Mouse (Mus musculus): ENCODE measurements around the gene Unc45b. TPM values are rescaled to one million over a fixed set of nuclear protein-coding genes. Genes with fewer than 3 reads are reported as not detected.
"Not testable (repeated sequence)": the region's sequence is repeated elsewhere in the genome, so short reads cannot be mapped to it uniquely, and the experiment has no call there.

Gene Unc45b
- total RNA-seq, 2 experiments from 2014 or later = not detected

GRCm38 (mm10) chr11:82943336-82943735, 33.0 kb downstream of the Unc45b start:
- ATAC-seq (replicated peaks; ENCODE audit: poor library complexity, severe bottlenecking) = no peak

- no peak for ATAC-seq (replicated peaks; ENCODE audit: poor library complexity, severe bottlenecking)
These were observed 35.3 kb downstream of the Unc45b start for GRCm38 (mm10) chr11:82945636-82946035.

- ATAC-seq (replicated peaks; ENCODE audit: poor library complexity, severe bottlenecking) = no peak
These were observed 37.1 kb downstream of the Unc45b start for GRCm38 (mm10) chr11:82947457-82947856.

- no peak for ATAC-seq (replicated peaks; ENCODE audit: poor library complexity, severe bottlenecking)
These were observed 38.7 kb downstream of the Unc45b start for GRCm38 (mm10) chr11:82949036-82949435.

GRCm38 (mm10) chr11:82950736-82951481, 40.6 kb downstream of the Unc45b start, which contains the start of gene Slfn5:
Gene Slfn5, plus strand, starts transcription at chr11:82951349.
- no peak for ATAC-seq (replicated peaks; ENCODE audit: poor library complexity, severe bottlenecking)

GRCm38 (mm10) chr11:82951865-82952611, 41.7 kb downstream of the Unc45b start:
- peak; percentile 43 for ATAC-seq (replicated peaks; ENCODE audit: poor library complexity, severe bottlenecking)

- peak; percentile 93 for ATAC-seq (replicated peaks; ENCODE audit: poor library complexity, severe bottlenecking)
These were observed 42.5 kb downstream of the Unc45b start for GRCm38 (mm10) chr11:82952612-82953542.

GRCm38 (mm10) chr11:82954631-82955030, 44.3 kb downstream of the Unc45b start:
- no peak for ATAC-seq (replicated peaks; ENCODE audit: poor library complexity, severe bottlenecking)

GRCm38 (mm10) chr11:82956925-82957324, 46.6 kb downstream of the Unc45b start:
- ATAC-seq (replicated peaks; ENCODE audit: poor library complexity, severe bottlenecking) = no peak

GRCm38 (mm10) chr11:82959613-82960012, 49.3 kb downstream of the Unc45b start:
- peak; percentile 66 for ATAC-seq (replicated peaks; ENCODE audit: poor library complexity, severe bottlenecking)

GRCm38 (mm10) chr11:82961743-82962142, 51.4 kb downstream of the Unc45b start:
- ATAC-seq (replicated peaks; ENCODE audit: poor library complexity, severe bottlenecking) = no peak

GRCm38 (mm10) chr11:82962215-82962614, 51.9 kb downstream of the Unc45b start:
- no peak for ATAC-seq (replicated peaks; ENCODE audit: poor library complexity, severe bottlenecking)

GRCm38 (mm10) chr11:82970712-82971589, 60.6 kb downstream of the Unc45b start:
- peak; percentile 46; the same call in 1 of the 2 replicates for ATAC-seq (replicated peaks; ENCODE audit: poor library complexity, severe bottlenecking)

GRCm38 (mm10) chr11:82971590-82971974, 61.2 kb downstream of the Unc45b start:
- no peak for ATAC-seq (replicated peaks; ENCODE audit: poor library complexity, severe bottlenecking)

GRCm38 (mm10) chr11:82973916-82974315, 63.6 kb downstream of the Unc45b start:
- ATAC-seq (replicated peaks; ENCODE audit: poor library complexity, severe bottlenecking) = 0 out of 2 replicates have a peak, but pooled peaks have one; percentile 27

- ATAC-seq (replicated peaks; ENCODE audit: poor library complexity, severe bottlenecking) = not testable (repeated sequence)
These were observed 72.1 kb downstream of the Unc45b start for GRCm38 (mm10) chr11:82982409-82982808.

GRCm38 (mm10) chr11:82983193-82983592, 72.8 kb downstream of the Unc45b start:
- ATAC-seq (replicated peaks; ENCODE audit: poor library complexity, severe bottlenecking) = no peak

- no peak for ATAC-seq (replicated peaks; ENCODE audit: poor library complexity, severe bottlenecking)
These were observed 77.3 kb downstream of the Unc45b start for GRCm38 (mm10) chr11:82987621-82988020.

- ATAC-seq (replicated peaks; ENCODE audit: poor library complexity, severe bottlenecking) = no peak
These were observed 79.0 kb downstream of the Unc45b start for GRCm38 (mm10) chr11:82989357-82989756.

Measured in granulocyte monocyte progenitor cell, adult 5-6 weeks (primary cell).